Mouse (Mus musculus) large intestine, adult 2 months (tissue): ENCODE measurements at regions not wholly inside any gene's neighbourhood (a gene's known extent, or its start where the extent isn't known, plus 50 kb on each side); places are given as distances from the start of the nearest gene placed in this dataset.

ENCODE experiments used
- DNase-seq: peaks from one replicate; pipeline ENCODE4 v3.0.0-alpha.2; 2012; ENCODE audit warnings: low read depth, low spot score
- WGBS: fragments of 180-500 bp; shearing (Covaris S2); methylation state at CpG from one replicate; pipeline ENCODE4 v1.1.7; 2018; 5-methylcytosine and 5-hydroxymethylcytosine counted together

- DNase-seq: no peak
- WGBS: 31% methylated on average over 15 of the region's 15 CpGs
Measured at GRCm38 (mm10) chr2:180390216-180390996, 55.9 kb upstream of the Gata5 start.

GRCm38 (mm10) chr2:180389486-180389885 lies 55.0 kb upstream of the Gata5 start:
- whole genome bisulfite sequencing: 45% methylated on average over 2 of the region's 2 CpGs
- DNase-seq: no peak

- 71% methylated on average over 12 of the region's 12 CpGs for WGBS
Measured at GRCm38 (mm10) chr2:180389013-180389412, 54.5 kb upstream of the Gata5 start.

GRCm38 (mm10) chr2:180388122-180388521 lies 53.6 kb upstream of the Gata5 start:
- no peak for DNase-seq
- WGBS: 52% methylated on average over 5 of the region's 5 CpGs

More at GRCm38 (mm10) chr2:180389013-180389412, 54.5 kb upstream of the Gata5 start:
- DNase-seq: no peak

GRCm38 (mm10) chr2:180387305-180387704 lies 52.8 kb upstream of the Gata5 start:
- WGBS: 43% methylated on average over 2 of the region's 2 CpGs
- DNase-seq: no peak

- WGBS: 2% methylated on average over 33 of the region's 35 CpGs
- no peak for DNase-seq
Measured at GRCm38 (mm10) chr2:180385967-180386688, 51.6 kb upstream of the Gata5 start.

GRCm38 (mm10) chr2:180385231-180385895 lies 50.9 kb upstream of the Gata5 start:
- DNase-seq: no peak
- WGBS: 6% methylated on average over 26 of the region's 26 CpGs
